Mouse (Mus musculus) forebrain, embryonic 11.5 days (tissue): ENCODE data around the gene Trpv1. TPM values are rescaled to one million over a fixed set of nuclear protein-coding genes. Genes with fewer than 3 reads are reported as not detected.

Experiments used
- ATAC-seq: fragments of 200-750 bp; cut with Nextera tagmentation; replicated peaks from 2 replicates; pipeline ENCODE4 v1.8.0; 2017; ENCODE audit warnings: moderate TSS enrichment; ENCODE audit not compliant: low FRiP score
- DNase-seq: peaks from one replicate; pipeline ENCODE4 v3.0.0-alpha.2; 2017; ENCODE audit warnings: low spot score
- H3K27ac ChIP-seq: fragments of 300-500 bp; sonication (generic); 2 replicates; pipeline ENCODE4 v1.5.1; 2014; ENCODE audit warnings: low read depth, low read length
- H3K27me3 ChIP-seq: fragments of 300-500 bp; sonication (generic); 2 replicates; pipeline ENCODE4 v1.6.1; 2014; ENCODE audit warnings: mild to moderate bottlenecking, low read length, mixed read lengths; ENCODE audit not compliant: control insufficient read depth, insufficient read depth
- H3K36me3 ChIP-seq: fragments of 300-500 bp; sonication (generic); 2 replicates; pipeline ENCODE4 v1.6.1; 2014; ENCODE audit warnings: mild to moderate bottlenecking, low read length, moderate library complexity, mixed read lengths; ENCODE audit not compliant: control insufficient read depth, insufficient read depth
- H3K4me1 ChIP-seq: fragments of 300-500 bp; sonication (generic); replicated peaks from 2 replicates; pipeline ENCODE4 v1.6.1; 2014; ENCODE audit warnings: low read length, mixed read lengths; ENCODE audit not compliant: control insufficient read depth, insufficient read depth
- H3K4me2 ChIP-seq: fragments of 300-500 bp; sonication (generic); 2 replicates; pipeline ENCODE4 v1.6.1; 2014; ENCODE audit warnings: low read depth, mild to moderate bottlenecking, low read length, moderate library complexity, mixed read lengths; ENCODE audit not compliant: severe bottlenecking
- H3K4me3 ChIP-seq: fragments of 300-500 bp; sonication (generic); 2 replicates; pipeline ENCODE4 v1.5.1; 2014; ENCODE audit warnings: low read depth, low read length
- H3K9ac ChIP-seq: fragments of 300-500 bp; sonication (generic); 2 replicates; pipeline ENCODE4 v1.6.1; 2014; ENCODE audit warnings: low read length
- H3K9me3 ChIP-seq: fragments of 300-500 bp; sonication (generic); 2 replicates; pipeline ENCODE4 v1.6.1; 2016; ENCODE audit warnings: low read length, mixed read lengths; ENCODE audit not compliant: control insufficient read depth
- WGBS: fragments of 180-500 bp; shearing (Covaris S2); extraction: QIAGEN DNeasy Blood & Tissue Kit; methylation state at CpG from one replicate; pipeline ENCODE4 v1.1.7; 2014; 5-methylcytosine and 5-hydroxymethylcytosine counted together
- polyA plus RNA-seq: library from polyadenylated mRNA; unstranded; fragments of >200 nt; fragmentation: Nextera tagmentation; extraction: Ambion mirVana; gene quantifications from 2 replicates; pipeline ENCODE4 v1.2.1, GENCODE M21; 2014

Trpv1 gene
- polyA plus RNA-seq, 1 experiment from 2014 or later: not detected

DNA sequence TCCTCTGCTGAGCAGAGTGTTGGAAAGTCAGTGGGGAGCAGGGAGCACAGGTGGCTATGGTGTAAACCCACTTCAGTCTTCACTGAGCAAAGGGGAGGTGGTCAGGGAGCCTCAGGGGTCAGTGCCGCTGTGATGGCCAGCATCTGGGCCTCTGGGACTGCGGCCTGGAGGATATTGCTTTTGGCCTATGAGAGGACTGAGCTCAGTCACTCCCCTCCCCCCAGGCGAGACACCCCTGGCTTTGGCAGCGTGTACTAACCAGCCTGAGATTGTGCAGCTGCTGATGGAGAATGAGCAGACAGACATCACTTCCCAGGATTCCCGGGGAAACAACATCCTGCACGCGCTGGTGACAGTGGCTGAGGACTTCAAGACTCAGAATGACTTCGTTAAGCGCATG is 49.3 kb downstream of the Trpv1 start:
- Histone ChIP-seq H3K9me3 (no peaks in the 10 kb centered on the region), H3K27ac (no peak overlapping the region), H3K27me3 (no peaks in the 10 kb centered on the region), H3K4me2 (no peak overlapping the region), H3K4me3 (no peak overlapping the region), H3K9ac (no peak overlapping the region), H3K4me1 (no peaks in the 10 kb centered on the region), H3K36me3 (no peaks in the 10 kb centered on the region)
- DNase-seq (no peak), ATAC-seq (no peak)
- 81% methylated on average over 9 of the region's 9 CpGs for WGBS

DNA sequence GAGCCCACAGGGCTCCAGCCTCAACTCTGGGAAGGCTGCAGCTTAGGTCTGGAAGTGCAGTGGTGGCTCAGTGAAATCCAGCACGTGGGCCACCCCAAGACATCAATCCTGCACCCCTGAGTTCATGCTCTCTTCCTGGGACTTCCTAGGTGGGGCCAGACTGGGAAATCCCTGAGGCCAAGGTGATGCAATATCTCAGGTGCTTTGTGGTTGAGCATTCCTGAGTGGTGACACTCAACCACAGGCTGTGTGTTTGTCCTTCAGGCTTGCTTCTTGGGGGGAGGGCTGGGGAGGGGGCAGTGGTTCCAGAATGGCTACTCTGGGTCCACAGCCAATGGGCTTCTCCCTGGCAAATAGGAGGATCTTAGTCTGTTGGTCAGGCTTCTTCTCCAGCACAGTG is 49.8 kb downstream of the Trpv1 start:
- H3K9ac ChIP-seq: no peak overlapping the region
- no peaks in the 10 kb centered on the region for H3K36me3 ChIP-seq
- no peaks in the 10 kb centered on the region for H3K9me3 ChIP-seq
- no peaks in the 10 kb centered on the region for H3K27me3 ChIP-seq
- no peaks in the 10 kb centered on the region for H3K4me1 ChIP-seq
- WGBS: 50% methylated on average over 1 of the region's 1 CpGs
- no peak overlapping the region for H3K4me2 ChIP-seq
- ATAC-seq: no peak
- DNase-seq: no peak
- H3K27ac ChIP-seq: no peak overlapping the region
- H3K4me3 ChIP-seq: no peak overlapping the region

DNA sequence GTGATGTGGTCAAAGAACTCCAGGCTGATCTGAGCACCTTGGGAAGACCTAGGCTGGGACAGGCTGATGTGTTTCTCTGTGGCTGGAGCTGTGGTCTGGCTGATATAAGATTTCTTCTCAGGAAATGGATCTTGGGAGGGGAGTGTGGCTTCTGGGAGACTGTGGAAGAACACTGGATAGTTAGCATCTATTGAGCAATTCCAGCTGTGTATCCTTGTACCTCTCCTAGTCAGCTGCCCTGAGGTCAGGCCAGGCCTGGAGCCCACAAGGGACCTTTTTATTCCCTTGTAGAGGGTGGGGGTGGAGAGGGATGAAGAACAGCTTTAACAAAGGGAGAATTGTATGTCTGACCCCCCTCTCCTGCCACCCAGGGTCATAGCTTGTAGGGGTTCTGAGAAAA is 50.3 kb downstream of the Trpv1 start:
- H3K4me3 ChIP-seq: no peak overlapping the region
- DNase-seq: no peak
- no peak overlapping the region for H3K27ac ChIP-seq
- ATAC-seq: no peak
- no peaks in the 10 kb centered on the region for H3K4me1 ChIP-seq
- H3K9me3 ChIP-seq: no peaks in the 10 kb centered on the region
- no peaks in the 10 kb centered on the region for H3K27me3 ChIP-seq
- no peak overlapping the region for H3K4me2 ChIP-seq
- no peaks in the 10 kb centered on the region for H3K36me3 ChIP-seq
- no peak overlapping the region for H3K9ac ChIP-seq

DNA sequence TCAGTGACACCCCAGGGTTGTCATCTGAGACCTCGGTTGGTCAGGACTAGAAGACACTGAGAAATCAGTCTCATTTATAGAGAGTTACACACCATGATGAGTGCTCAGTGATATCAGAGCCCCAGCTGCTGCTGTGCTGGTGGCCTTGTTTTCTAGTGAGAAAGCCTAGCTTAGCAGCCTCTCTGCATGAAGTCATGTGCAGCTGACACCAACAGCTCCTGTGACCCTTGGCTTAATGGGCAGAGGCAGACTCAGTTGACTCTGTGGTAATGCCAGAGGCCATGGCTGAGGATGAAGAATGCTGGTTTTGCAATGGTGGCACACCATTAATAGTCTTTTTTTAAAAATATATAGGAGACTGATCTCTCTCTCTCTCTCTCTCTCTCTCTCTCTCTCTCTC is 55.5 kb downstream of the Trpv1 start:
- no peak overlapping the region for H3K9ac ChIP-seq
- no peaks in the 10 kb centered on the region for H3K27me3 ChIP-seq
- H3K36me3 ChIP-seq: no peaks in the 10 kb centered on the region
- no peaks in the 10 kb centered on the region for H3K4me1 ChIP-seq
- no peaks in the 10 kb centered on the region for H3K9me3 ChIP-seq
- 80% methylated on average over 1 of the region's 1 CpGs for WGBS
- no peak for ATAC-seq
- H3K4me2 ChIP-seq: no peak overlapping the region
- no peak overlapping the region for H3K4me3 ChIP-seq
- H3K27ac ChIP-seq: no peak overlapping the region
- DNase-seq: no peak

DNA sequence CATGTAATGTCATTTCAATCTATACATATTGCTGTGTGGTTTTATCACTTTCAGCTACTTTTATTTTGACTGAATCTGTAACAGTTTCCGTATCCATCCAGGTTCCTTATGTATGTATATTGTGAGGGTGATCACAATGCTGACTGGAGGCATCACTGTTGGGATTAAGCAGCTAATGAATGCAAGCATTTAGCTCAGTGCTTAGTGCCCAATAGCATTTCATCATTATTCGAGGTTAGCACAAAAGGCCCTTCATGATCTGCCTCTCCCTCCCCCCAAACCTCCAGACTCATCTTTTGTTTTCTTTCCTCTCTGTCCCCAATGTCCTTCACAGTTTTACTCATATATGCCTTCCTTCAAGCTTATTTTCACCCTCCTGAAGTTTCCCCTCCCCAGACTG is 69.0 kb downstream of the Trpv1 start:
- H3K9ac ChIP-seq: no peak overlapping the region
- DNase-seq: no peak
- H3K4me1 ChIP-seq: no peaks in the 10 kb centered on the region
- H3K27me3 ChIP-seq: no peaks in the 10 kb centered on the region
- no peak for ATAC-seq
- 19% methylated on average over 2 of the region's 2 CpGs for WGBS
- H3K9me3 ChIP-seq: no peaks in the 10 kb centered on the region
- H3K36me3 ChIP-seq: no peaks in the 10 kb centered on the region
- H3K4me3 ChIP-seq: no peak overlapping the region
- no peak overlapping the region for H3K27ac ChIP-seq
- H3K4me2 ChIP-seq: no peak overlapping the region

Other genes with a start within 250 kb of the Trpv1 start
- gene P2rx1, start 235.2 kb upstream of the Trpv1 start, polyA plus RNA-seq: 1.1 and 1.6 TPM in 2 replicates
- gene Camkk1, start 215.3 kb upstream of the Trpv1 start, polyA plus RNA-seq: 4.7 and 5.2 TPM in 2 replicates
- gene Ncbp3, start 186.5 kb upstream of the Trpv1 start, polyA plus RNA-seq: 12.6 and 13.2 TPM in 2 replicates
- 0.36 and 0.64 TPM in 2 replicates for gene Itgae, start 143.7 kb upstream of the Trpv1 start, polyA plus RNA-seq
- gene Haspin, start 96.0 kb upstream of the Trpv1 start, polyA plus RNA-seq: 22.0 and 23.6 TPM in 2 replicates
- gene P2rx5, start 73.9 kb upstream of the Trpv1 start, polyA plus RNA-seq: 0.12 TPM in 1 of 2 replicates, not detected in the other
- 122 and 135 TPM in 2 replicates for gene Emc6, start 57.3 kb upstream of the Trpv1 start, polyA plus RNA-seq
- 157 and 171 TPM in 2 replicates for gene Tax1bp3, start 57.2 kb upstream of the Trpv1 start, polyA plus RNA-seq
- gene Ctns, start 35.2 kb upstream of the Trpv1 start, polyA plus RNA-seq: 19.7 and 19.8 TPM in 2 replicates
- gene Shpk, start 34.8 kb upstream of the Trpv1 start, polyA plus RNA-seq: 0.72 and 1.0 TPM in 2 replicates
- not detected in 2 replicates for gene Trpv3, start 33.1 kb downstream of the Trpv1 start, polyA plus RNA-seq
- gene Aspa, start 95.3 kb downstream of the Trpv1 start, polyA plus RNA-seq: 0.12 TPM in 1 of 2 replicates, not detected in the other
- gene Gm49340, start 95.4 kb downstream of the Trpv1 start, polyA plus RNA-seq: not detected in 2 replicates
- not detected in 2 replicates for gene Spata22, start 95.4 kb downstream of the Trpv1 start, polyA plus RNA-seq
- gene Olfr20, start 116.5 kb downstream of the Trpv1 start, polyA plus RNA-seq: not detected in 2 replicates
- not detected in 2 replicates for gene Olfr376, start 137.0 kb downstream of the Trpv1 start, polyA plus RNA-seq
- gene Olfr1, start 165.3 kb downstream of the Trpv1 start, polyA plus RNA-seq: not detected in 2 replicates
- not detected in 2 replicates for gene Olfr378, start 194.2 kb downstream of the Trpv1 start, polyA plus RNA-seq
- gene Olfr380, start 223.2 kb downstream of the Trpv1 start, polyA plus RNA-seq: not detected in 2 replicates